Mouse (Mus musculus) frontal cortex, adult 2 months (tissue): ENCODE data around the gene Pole2. TPM values are rescaled to one million over a fixed set of nuclear protein-coding genes. Genes with fewer than 3 reads are reported as not detected.

Experiments used
- polyA plus RNA-seq: library from polyadenylated mRNA; depleted of rRNA; stranded (reverse); fragments of >200 nt; gene quantifications from 2 replicates; pipeline ENCODE4 v1.2.3, GENCODE M21; 2012; rRNA removed

Gene Pole2
- polyA plus RNA-seq, 1 experiment, result 2.0 TPM

Other genes with a start within 250 kb of the Pole2 start
- 1,265 and 1,574 TPM in 2 replicates for gene Rps29, start 69.0 kb downstream of the Pole2 start, polyA plus RNA-seq
- gene Lrr1, start 59.4 kb downstream of the Pole2 start, polyA plus RNA-seq, result 0.06 and 0.56 TPM in 2 replicates
- 304 and 313 TPM in 2 replicates for gene Rpl36al, start 44.1 kb downstream of the Pole2 start, polyA plus RNA-seq
- 14.4 and 15.7 TPM in 2 replicates for gene Mgat2, start 44.0 kb downstream of the Pole2 start, polyA plus RNA-seq
- 1.1 and 1.2 TPM in 2 replicates for gene Gm49383, start 31.1 kb downstream of the Pole2 start, polyA plus RNA-seq
- 2.0 and 2.2 TPM in 2 replicates for gene Dnaaf2, start 29.8 kb downstream of the Pole2 start, polyA plus RNA-seq
- gene Gm49384, start 23.9 kb downstream of the Pole2 start, polyA plus RNA-seq, result 2.2 and 2.5 TPM in 2 replicates
- 20.9 and 23.6 TPM in 2 replicates for gene Klhdc1, start 13.0 kb upstream of the Pole2 start, polyA plus RNA-seq
- 121 and 127 TPM in 2 replicates for gene Klhdc2, start 68.5 kb upstream of the Pole2 start, polyA plus RNA-seq
- 38.2 and 45.4 TPM in 2 replicates for gene Nemf, start 129.0 kb upstream of the Pole2 start, polyA plus RNA-seq
- gene Arf6, start 144.0 kb upstream of the Pole2 start, polyA plus RNA-seq, result 46.3 and 48.8 TPM in 2 replicates
- 0.27 and 0.50 TPM in 2 replicates for gene Gm9887, start 144.3 kb upstream of the Pole2 start, polyA plus RNA-seq